Mouse (Mus musculus): ENCODE measurements around the gene Pbld1. TPM values are rescaled to one million over a fixed set of nuclear protein-coding genes. Genes with fewer than 3 reads are reported as not detected.

Gene Pbld1
- 1.7 and 1.8 TPM in 2 replicates for polyA plus RNA-seq (2015; fragmentation: Nextera tagmentation; extraction: Ambion mirVana)

GRCm38 (mm10) chr10:63059862-63060261 lies at the start of gene Pbld1:
Pbld1 (plus strand) TSS chr10:63060162.
- Histone ChIP-seq H3K36me3 (ENCODE audit: poor library complexity, severe bottlenecking) (no peaks in the 10 kb centered on the region), H3K4me2 (no peak within 1 kb of the TSS), H3K4me1 (no peaks in the 10 kb centered on the region), H3K27ac (no peak within 1 kb of the TSS), H3K4me3 (no peak within 1 kb of the TSS), H3K9me3 (replicated peaks) (no peaks in the 10 kb centered on the region), H3K27me3 (no peaks in the 10 kb centered on the region), H3K9ac (no peak within 1 kb of the TSS)
- ATAC-seq = no peak
- WGBS = 81% methylated on average over 2 of the region's 2 CpGs

- no peak overlapping the region for H3K27ac ChIP-seq
- no peak overlapping the region for H3K4me2 ChIP-seq
- peak; percentile 20 for ATAC-seq
- no peak overlapping the region for H3K9ac ChIP-seq
- H3K4me3 ChIP-seq = no peak overlapping the region
- H3K27me3 ChIP-seq = no peaks in the 10 kb centered on the region
- no peaks in the 10 kb centered on the region for H3K4me1 ChIP-seq
- WGBS = 83% methylated on average over 4 of the region's 4 CpGs
- no peaks in the 10 kb centered on the region for H3K9me3 ChIP-seq (replicated peaks)
- H3K36me3 ChIP-seq (ENCODE audit: poor library complexity, severe bottlenecking) = peaks cover 94% of the 10 kb centered on the region
These were observed 49.7 kb upstream of the Pbld1 start for GRCm38 (mm10) chr10:63010268-63010667.

- no peak overlapping the region for H3K27ac ChIP-seq
- no peak overlapping the region for H3K4me2 ChIP-seq
- WGBS = 90% methylated on average over 6 of the region's 6 CpGs
- no peaks in the 10 kb centered on the region for H3K9me3 ChIP-seq (replicated peaks)
- H3K4me3 ChIP-seq = no peak overlapping the region
- no peak for ATAC-seq
- H3K9ac ChIP-seq = no peak overlapping the region
- no peaks in the 10 kb centered on the region for H3K27me3 ChIP-seq
- no peaks in the 10 kb centered on the region for H3K4me1 ChIP-seq
- H3K36me3 ChIP-seq (ENCODE audit: poor library complexity, severe bottlenecking) = peaks cover 95% of the 10 kb centered on the region
These were observed 48.4 kb upstream of the Pbld1 start for GRCm38 (mm10) chr10:63011556-63011955.

- no peaks in the 10 kb centered on the region for H3K27me3 ChIP-seq
- H3K27ac ChIP-seq = no peak overlapping the region
- H3K4me3 ChIP-seq = no peak overlapping the region
- H3K4me1 ChIP-seq = peaks cover 4% of the 10 kb centered on the region
- peaks cover 90% of the 10 kb centered on the region for H3K36me3 ChIP-seq (ENCODE audit: poor library complexity, severe bottlenecking)
- no peak overlapping the region for H3K9ac ChIP-seq
- WGBS = 57% methylated on average over 3 of the region's 3 CpGs
- no peak overlapping the region for H3K4me2 ChIP-seq
- no peak for ATAC-seq
- no peaks in the 10 kb centered on the region for H3K9me3 ChIP-seq (replicated peaks)
These were observed 46.5 kb upstream of the Pbld1 start for GRCm38 (mm10) chr10:63013476-63013875.

- WGBS = 80% methylated on average over 9 of the region's 9 CpGs
- H3K36me3 ChIP-seq (ENCODE audit: poor library complexity, severe bottlenecking) = peaks cover 86% of the 10 kb centered on the region
- H3K4me3 ChIP-seq = no peak overlapping the region
- ATAC-seq = no peak
- H3K27me3 ChIP-seq = no peaks in the 10 kb centered on the region
- H3K4me2 ChIP-seq = no peak overlapping the region
- H3K9me3 ChIP-seq (replicated peaks) = no peaks in the 10 kb centered on the region
- peaks cover 10% of the 10 kb centered on the region for H3K4me1 ChIP-seq
- no peak overlapping the region for H3K9ac ChIP-seq
- no peak overlapping the region for H3K27ac ChIP-seq
These were observed 45.8 kb upstream of the Pbld1 start for GRCm38 (mm10) chr10:63014168-63014567.

- WGBS = 78% methylated on average over 6 of the region's 6 CpGs
- no peak overlapping the region for H3K4me3 ChIP-seq
- H3K27ac ChIP-seq = no peak overlapping the region
- no peaks in the 10 kb centered on the region for H3K9me3 ChIP-seq (replicated peaks)
- peaks cover 37% of the 10 kb centered on the region for H3K4me1 ChIP-seq
- peak overlapping the region; percentile 10; the same call in 1 of the 2 replicates for H3K4me2 ChIP-seq
- no peak for ATAC-seq
- H3K27me3 ChIP-seq = no peaks in the 10 kb centered on the region
- no peak overlapping the region; the same call in 1 of the 2 replicates for H3K9ac ChIP-seq
- H3K36me3 ChIP-seq (ENCODE audit: poor library complexity, severe bottlenecking) = peaks cover 37% of the 10 kb centered on the region
These were observed 40.7 kb upstream of the Pbld1 start for GRCm38 (mm10) chr10:63019304-63019703.

GRCm38 (mm10) chr10:63021702-63022101 lies 38.3 kb upstream of the Pbld1 start:
- Histone ChIP-seq H3K27me3 (no peaks in the 10 kb centered on the region), H3K9me3 (replicated peaks) (no peaks in the 10 kb centered on the region), H3K4me1 (peaks cover 59% of the 10 kb centered on the region), H3K4me3 (peak overlapping the region; percentile 70), H3K27ac (no peak overlapping the region), H3K36me3 (ENCODE audit: poor library complexity, severe bottlenecking) (peaks cover 13% of the 10 kb centered on the region), H3K9ac (peak overlapping the region; percentile 99), H3K4me2 (peak overlapping the region; percentile 71)
- WGBS = 37% methylated on average over 4 of the region's 4 CpGs
- no peak for ATAC-seq

- peaks cover 68% of the 10 kb centered on the region for H3K4me1 ChIP-seq
- H3K27me3 ChIP-seq = no peaks in the 10 kb centered on the region
- H3K9me3 ChIP-seq (replicated peaks) = no peaks in the 10 kb centered on the region
- peak overlapping the region; percentile 71 for H3K4me2 ChIP-seq
- no peak for ATAC-seq
- peak overlapping the region; percentile 70 for H3K4me3 ChIP-seq
- under 1% methylated on average over 27 of the region's 27 CpGs for WGBS
- peak overlapping the region; percentile 99 for H3K9ac ChIP-seq
- H3K27ac ChIP-seq = peak overlapping the region; percentile 100
- H3K36me3 ChIP-seq (ENCODE audit: poor library complexity, severe bottlenecking) = peaks cover 4% of the 10 kb centered on the region; the same call in 1 of the 2 replicates
These were observed 37.3 kb upstream of the Pbld1 start for GRCm38 (mm10) chr10:63022541-63023120.

- under 1% methylated on average over 64 of the region's 68 CpGs for WGBS
- Histone ChIP-seq H3K9me3 (replicated peaks) (no peaks in the 10 kb centered on the region), H3K36me3 (ENCODE audit: poor library complexity, severe bottlenecking) (no peaks in the 10 kb centered on the region), H3K27me3 (no peaks in the 10 kb centered on the region), H3K9ac (peak overlapping the region; percentile 99), H3K27ac (peak overlapping the region; percentile 100), H3K4me2 (peak overlapping the region; percentile 71), H3K4me3 (peak overlapping the region; percentile 70), H3K4me1 (peaks cover 64% of the 10 kb centered on the region)
- ATAC-seq = peak; percentile 36
These were observed 36.7 kb upstream of the Pbld1 start for GRCm38 (mm10) chr10:63023121-63023748.

- under 1% methylated on average over 68 of the region's 69 CpGs for WGBS
- peak within 1 kb of the TSS; percentile 70 for H3K4me3 ChIP-seq
- H3K9me3 ChIP-seq (replicated peaks) = no peaks in the 10 kb centered on the region
- no peaks in the 10 kb centered on the region for H3K27me3 ChIP-seq
- peaks cover 62% of the 10 kb centered on the region for H3K4me1 ChIP-seq
- peak within 1 kb of the TSS; percentile 71 for H3K4me2 ChIP-seq
- peak within 1 kb of the TSS; percentile 100 for H3K27ac ChIP-seq
- peak; percentile 94 for ATAC-seq
- H3K9ac ChIP-seq = peak within 1 kb of the TSS; percentile 99
- H3K36me3 ChIP-seq (ENCODE audit: poor library complexity, severe bottlenecking) = no peaks in the 10 kb centered on the region
These were observed 36.0 kb upstream of the Pbld1 start, which contains the start of the genes Hnrnph3 and Pbld2 for GRCm38 (mm10) chr10:63023749-63024579. Hnrnph3 (minus strand) TSS chr10:63024217. Pbld2 (plus strand) TSS chr10:63024315.

GRCm38 (mm10) chr10:63024580-63024910 lies 35.4 kb upstream of the Pbld1 start:
- WGBS = 0% methylated on average over 8 of the region's 8 CpGs
- Histone ChIP-seq H3K27me3 (no peaks in the 10 kb centered on the region), H3K4me2 (peak overlapping the region; percentile 71), H3K4me3 (peak overlapping the region; percentile 70), H3K4me1 (peaks cover 56% of the 10 kb centered on the region), H3K27ac (peak overlapping the region; percentile 100), H3K9ac (peak overlapping the region; percentile 99), H3K36me3 (ENCODE audit: poor library complexity, severe bottlenecking) (no peaks in the 10 kb centered on the region), H3K9me3 (replicated peaks) (no peaks in the 10 kb centered on the region)
- peak; percentile 17 for ATAC-seq

GRCm38 (mm10) chr10:63025016-63025415 lies 34.9 kb upstream of the Pbld1 start:
- peak overlapping the region; percentile 99 for H3K9ac ChIP-seq
- no peaks in the 10 kb centered on the region for H3K27me3 ChIP-seq
- 14% methylated on average over 2 of the region's 2 CpGs for WGBS
- no peaks in the 10 kb centered on the region for H3K9me3 ChIP-seq (replicated peaks)
- no peaks in the 10 kb centered on the region for H3K36me3 ChIP-seq (ENCODE audit: poor library complexity, severe bottlenecking)
- peak overlapping the region; percentile 71 for H3K4me2 ChIP-seq
- H3K27ac ChIP-seq = peak overlapping the region; percentile 100
- no peak for ATAC-seq
- peak overlapping the region; percentile 70 for H3K4me3 ChIP-seq
- peaks cover 53% of the 10 kb centered on the region for H3K4me1 ChIP-seq
